ENCODE assay signal across 9 mouse cellular contexts in genomic region chr4:136733217-136733865, GRCm38 (mm10).
A peak's percentile ranks its signal among the peaks of the same experiment; 100 is the strongest.
DNase-seq lines count a peak whose midpoint lies in the region; ATAC-seq lines count a peak whose summit lies in the region.
"Had no signal": no experiment of that assay in that cellular context is flagged by ENCODE, and none has a peak within 500 bp of the region (broad histone marks: within the 10 kb centered on the region; RNA-seq: fewer than 3 reads in every experiment).

No protein-coding gene starts in this region.

- H3K9ac ChIP-seq in forebrain, embryonic 14.5 days (ENCODE audit: low read length), result 0 out of 2 replicates have a peak overlapping the region, but pooled peaks have one; percentile 1
- H3K9ac ChIP-seq in stomach, embryonic 16.5 days (ENCODE audit: low read length), result peak overlapping the region; percentile 50; the same call in 1 of the 2 replicates

- DNase-seq in forebrain, embryonic 14.5 days (ENCODE audit: low spot score), result peak; percentile 75
- no peak for DNase-seq in limb, embryonic 10.5 days (ENCODE audit: low spot score)
- DNase-seq in thymus, postnatal 10 days (ENCODE audit: low spot score in 2 of 2), result no peak
- DNase-seq in thymus, postnatal 14 days, result no peak
- no peak for DNase-seq in right cerebral cortex, postnatal 25 days

- no peaks in the 10 kb centered on the region for H3K9me3 ChIP-seq in megakaryocyte, embryonic 14.5 days
- no peaks in the 10 kb centered on the region for H3K9me3 ChIP-seq in forebrain, embryonic 14.5 days (replicated peaks; ENCODE audit: control insufficient read depth, low read length)
- no peaks in the 10 kb centered on the region for H3K9me3 ChIP-seq in limb, embryonic 10.5 days (replicated peaks)
- H3K9me3 ChIP-seq in stomach, embryonic 16.5 days (replicated peaks; ENCODE audit: control insufficient read depth, low read length), result no peaks in the 10 kb centered on the region

- H3K27ac ChIP-seq in forebrain, embryonic 14.5 days (ENCODE audit: low read depth, low read length), result peak overlapping the region; percentile 27; the same call in 1 of the 2 replicates
- H3K27ac ChIP-seq in limb, embryonic 10.5 days, result peak overlapping the region; percentile 0
- H3K27ac ChIP-seq in stomach, embryonic 16.5 days (ENCODE audit: low read length), result peak overlapping the region; percentile 78

- peaks cover 54% of the 10 kb centered on the region for H3K27me3 ChIP-seq in megakaryocyte, embryonic 14.5 days (replicated peaks)
- H3K27me3 ChIP-seq in forebrain, embryonic 14.5 days (replicated peaks; ENCODE audit: control insufficient read depth, insufficient read depth, low read length), result no peaks in the 10 kb centered on the region
- H3K27me3 ChIP-seq in limb, embryonic 10.5 days (ENCODE audit: low read depth, poor library complexity, severe bottlenecking), result no peaks in the 10 kb centered on the region
- no peaks in the 10 kb centered on the region for H3K27me3 ChIP-seq in stomach, embryonic 16.5 days (ENCODE audit: control insufficient read depth, insufficient read depth, low read length)

- 14% methylated on average over 11 of the region's 11 CpGs for WGBS in forebrain, embryonic 14.5 days
- 49% methylated on average over 11 of the region's 11 CpGs for WGBS in limb, embryonic 10.5 days
- 29% methylated on average over 11 of the region's 11 CpGs for WGBS in stomach, embryonic 16.5 days

- peak overlapping the region; percentile 64 for H3K4me3 ChIP-seq in megakaryocyte, embryonic 14.5 days (replicated peaks)
- H3K4me3 ChIP-seq in forebrain, embryonic 14.5 days (ENCODE audit: low read depth, low read length), result no peak overlapping the region
- H3K4me3 ChIP-seq in limb, embryonic 10.5 days, result no peak overlapping the region
- no peak overlapping the region for H3K4me3 ChIP-seq in stomach, embryonic 16.5 days (replicated peaks; ENCODE audit: low read length)

- H3K4me2 ChIP-seq in forebrain, embryonic 14.5 days (ENCODE audit: low read length), result no peak overlapping the region
- no peak overlapping the region for H3K4me2 ChIP-seq in stomach, embryonic 16.5 days (ENCODE audit: low read depth, low read length)

- ATAC-seq in megakaryocyte, adult 5-6 weeks (ENCODE audit: poor library complexity, severe bottlenecking), result no peak
- peak; percentile 33; the same call in 1 of the 2 replicates for ATAC-seq in forebrain, embryonic 14.5 days
- ATAC-seq in stomach, embryonic 16.5 days (ENCODE audit: insufficient read depth, low FRiP score), result no peak
- ATAC-seq: inflammation-experienced regulatory T-cells, adult 6 months had no signal

- no peaks in the 10 kb centered on the region for H3K36me3 ChIP-seq in megakaryocyte, embryonic 14.5 days (replicated peaks; ENCODE audit: low read length)
- H3K36me3 ChIP-seq in forebrain, embryonic 14.5 days (ENCODE audit: control insufficient read depth, insufficient read depth, low read length), result no peaks in the 10 kb centered on the region
- H3K36me3 ChIP-seq in limb, embryonic 10.5 days, result peaks cover 10% of the 10 kb centered on the region; the same call in 1 of the 2 replicates
- no peaks in the 10 kb centered on the region for H3K36me3 ChIP-seq in stomach, embryonic 16.5 days (ENCODE audit: control insufficient read depth, insufficient read depth, low read length)

- H3K4me1 ChIP-seq in megakaryocyte, embryonic 14.5 days, result peaks cover 59% of the 10 kb centered on the region
- H3K4me1 ChIP-seq in forebrain, embryonic 14.5 days (ENCODE audit: control insufficient read depth, insufficient read depth, low read length), result peaks cover 39% of the 10 kb centered on the region
- peaks cover 64% of the 10 kb centered on the region for H3K4me1 ChIP-seq in limb, embryonic 10.5 days
- peaks cover 46% of the 10 kb centered on the region for H3K4me1 ChIP-seq in stomach, embryonic 16.5 days (ENCODE audit: control insufficient read depth, insufficient read depth, low read length)

Comparison
In these comparisons a context has a peak if more than half of its experiments do, and no peak if none do; other contexts are left out.
1. H3K27ac ChIP-seq: peak in every context shown above with its lines; median percentile 78 in stomach, embryonic 16.5 days; 27 in forebrain, embryonic 14.5 days; 0 in limb, embryonic 10.5 days.